Mouse (Mus musculus): Measurements from ENCODE around the gene Gdpd3. TPM values are rescaled to one million over a fixed set of nuclear protein-coding genes. Genes with fewer than 3 reads are reported as not detected.
"Not testable (repeated sequence)": the region's sequence is repeated elsewhere in the genome, so short reads cannot be mapped to it uniquely, and the experiment has no call there.

Gene Gdpd3
- polyA plus RNA-seq, 1 experiment from 2014 or later, result 1.8 TPM

GRCm38 (mm10) chr7:126770784-126771183 lies 4.7 kb downstream of the Gdpd3 start:
- Histone ChIP-seq H3K27me3 (ENCODE audit: control insufficient read depth, insufficient read depth, low read length) (no peaks in the 10 kb centered on the region), H3K4me3 (replicated peaks; ENCODE audit: low read length) (no peak overlapping the region), H3K9ac (no peak overlapping the region), H3K36me3 (replicated peaks; ENCODE audit: control insufficient read depth, insufficient read depth) (peaks cover 67% of the 10 kb centered on the region), H3K27ac (no peak overlapping the region), H3K4me1 (replicated peaks; ENCODE audit: control insufficient read depth, insufficient read depth, low read length) (peaks cover 3% of the 10 kb centered on the region; the same call in 1 of the 2 replicates), H3K4me2 (replicated peaks) (no peak overlapping the region), H3K9me3 (ENCODE audit: control insufficient read depth, low read length) (no peaks in the 10 kb centered on the region)
- DNase-seq (ENCODE audit: low spot score) (no peak), ATAC-seq (ENCODE audit: low FRiP score) (no peak)
- WGBS, result 84% methylated on average over 12 of the region's 12 CpGs

DNA sequence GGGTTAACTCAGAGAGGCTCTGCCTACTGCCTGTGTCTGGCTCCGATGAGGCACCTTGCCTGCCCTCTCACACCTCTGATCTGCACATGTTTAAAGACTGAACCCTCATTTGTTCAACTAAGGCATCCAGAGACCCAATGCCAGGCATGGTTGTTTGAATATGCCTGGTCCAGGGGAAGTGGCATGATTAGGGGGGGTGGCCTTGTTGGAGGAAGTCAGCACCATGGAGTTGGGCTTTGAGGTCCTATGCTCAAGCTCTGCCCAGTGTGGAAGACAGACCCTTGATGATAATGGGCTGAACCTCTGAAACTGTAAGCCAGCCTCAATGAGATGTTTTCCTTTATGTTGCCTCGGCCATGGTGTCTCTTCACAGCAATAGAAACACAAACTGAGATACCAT lies 7.2 kb downstream of the Gdpd3 start:
- H3K27ac ChIP-seq, result no peak overlapping the region
- no peaks in the 10 kb centered on the region for H3K9me3 ChIP-seq (ENCODE audit: control insufficient read depth, low read length)
- peaks cover 20% of the 10 kb centered on the region for H3K4me1 ChIP-seq (replicated peaks; ENCODE audit: control insufficient read depth, insufficient read depth, low read length)
- H3K36me3 ChIP-seq (replicated peaks; ENCODE audit: control insufficient read depth, insufficient read depth), result peaks cover 45% of the 10 kb centered on the region
- DNase-seq (ENCODE audit: low spot score) (no peak), ATAC-seq (ENCODE audit: low FRiP score) (no peak)
- no peaks in the 10 kb centered on the region for H3K27me3 ChIP-seq (ENCODE audit: control insufficient read depth, insufficient read depth, low read length)
- no peak overlapping the region for H3K9ac ChIP-seq
- H3K4me2 ChIP-seq (replicated peaks), result no peak overlapping the region
- WGBS, result 88% methylated on average over 2 of the region's 2 CpGs
- H3K4me3 ChIP-seq (replicated peaks; ENCODE audit: low read length), result no peak overlapping the region

- DNase-seq (ENCODE audit: low spot score) (no peak), ATAC-seq (ENCODE audit: low FRiP score) (no peak)
- Histone ChIP-seq H3K9me3 (ENCODE audit: control insufficient read depth, low read length) (no peaks in the 10 kb centered on the region), H3K4me3 (replicated peaks; ENCODE audit: low read length) (no peak overlapping the region), H3K27me3 (ENCODE audit: control insufficient read depth, insufficient read depth, low read length) (no peaks in the 10 kb centered on the region), H3K27ac (no peak overlapping the region), H3K36me3 (replicated peaks; ENCODE audit: control insufficient read depth, insufficient read depth) (peaks cover 43% of the 10 kb centered on the region), H3K4me1 (replicated peaks; ENCODE audit: control insufficient read depth, insufficient read depth, low read length) (peaks cover 21% of the 10 kb centered on the region), H3K9ac (no peak overlapping the region), H3K4me2 (replicated peaks) (no peak overlapping the region)
- 77% methylated on average over 2 of the region's 2 CpGs for WGBS
These were observed 8.3 kb downstream of the Gdpd3 start for GRCm38 (mm10) chr7:126774463-126774862.

GRCm38 (mm10) chr7:126775185-126775977 lies 9.2 kb downstream of the Gdpd3 start:
- peak overlapping the region; percentile 96; the same call in 1 of the 2 replicates for H3K9ac ChIP-seq
- peak overlapping the region; percentile 98; the same call in 1 of the 2 replicates for H3K4me2 ChIP-seq (replicated peaks)
- H3K27me3 ChIP-seq (ENCODE audit: control insufficient read depth, insufficient read depth, low read length), result no peaks in the 10 kb centered on the region
- peaks cover 21% of the 10 kb centered on the region for H3K4me1 ChIP-seq (replicated peaks; ENCODE audit: control insufficient read depth, insufficient read depth, low read length)
- H3K9me3 ChIP-seq (ENCODE audit: control insufficient read depth, low read length), result no peaks in the 10 kb centered on the region
- no peak for ATAC-seq (ENCODE audit: low FRiP score)
- WGBS, result 87% methylated on average over 10 of the region's 10 CpGs
- DNase-seq (ENCODE audit: low spot score), result no peak
- peak overlapping the region; percentile 93; the same call in 1 of the 2 replicates for H3K4me3 ChIP-seq (replicated peaks; ENCODE audit: low read length)
- H3K36me3 ChIP-seq (replicated peaks; ENCODE audit: control insufficient read depth, insufficient read depth), result peaks cover 33% of the 10 kb centered on the region
- H3K27ac ChIP-seq, result peak overlapping the region; percentile 93; the same call in 1 of the 2 replicates

GRCm38 (mm10) chr7:126775978-126776234 lies 9.8 kb downstream of the Gdpd3 start:
- Histone ChIP-seq H3K4me3 (replicated peaks; ENCODE audit: low read length) (peak overlapping the region; percentile 93), H3K9ac (peak overlapping the region; percentile 96), H3K27ac (peak overlapping the region; percentile 93), H3K27me3 (ENCODE audit: control insufficient read depth, insufficient read depth, low read length) (no peaks in the 10 kb centered on the region), H3K4me1 (replicated peaks; ENCODE audit: control insufficient read depth, insufficient read depth, low read length) (peaks cover 22% of the 10 kb centered on the region), H3K9me3 (ENCODE audit: control insufficient read depth, low read length) (no peaks in the 10 kb centered on the region), H3K4me2 (replicated peaks) (peak overlapping the region; percentile 98), H3K36me3 (replicated peaks; ENCODE audit: control insufficient read depth, insufficient read depth) (peaks cover 28% of the 10 kb centered on the region)
- ATAC-seq (ENCODE audit: low FRiP score) (no peak), DNase-seq (ENCODE audit: low spot score) (no peak)
- WGBS, result 65% methylated on average over 3 of the region's 3 CpGs

GRCm38 (mm10) chr7:126776598-126777057 lies 10.5 kb downstream of the Gdpd3 start, which contains the start of gene Ypel3:
TSS of gene Ypel3 (plus strand) at chr7:126776955.
- DNase-seq (ENCODE audit: low spot score) (peak; percentile 91), ATAC-seq (ENCODE audit: low FRiP score) (peak; percentile 91)
- under 1% methylated on average over 29 of the region's 37 CpGs for WGBS
- Histone ChIP-seq H3K27me3 (ENCODE audit: control insufficient read depth, insufficient read depth, low read length) (no peaks in the 10 kb centered on the region), H3K36me3 (replicated peaks; ENCODE audit: control insufficient read depth, insufficient read depth) (peaks cover 22% of the 10 kb centered on the region), H3K4me1 (replicated peaks; ENCODE audit: control insufficient read depth, insufficient read depth, low read length) (peaks cover 27% of the 10 kb centered on the region), H3K4me3 (replicated peaks; ENCODE audit: low read length) (peak within 1 kb of the TSS; percentile 93), H3K27ac (peak within 1 kb of the TSS; percentile 93), H3K9me3 (ENCODE audit: control insufficient read depth, low read length) (no peaks in the 10 kb centered on the region), H3K9ac (peak within 1 kb of the TSS; percentile 96), H3K4me2 (replicated peaks) (peak within 1 kb of the TSS; percentile 98)

DNA sequence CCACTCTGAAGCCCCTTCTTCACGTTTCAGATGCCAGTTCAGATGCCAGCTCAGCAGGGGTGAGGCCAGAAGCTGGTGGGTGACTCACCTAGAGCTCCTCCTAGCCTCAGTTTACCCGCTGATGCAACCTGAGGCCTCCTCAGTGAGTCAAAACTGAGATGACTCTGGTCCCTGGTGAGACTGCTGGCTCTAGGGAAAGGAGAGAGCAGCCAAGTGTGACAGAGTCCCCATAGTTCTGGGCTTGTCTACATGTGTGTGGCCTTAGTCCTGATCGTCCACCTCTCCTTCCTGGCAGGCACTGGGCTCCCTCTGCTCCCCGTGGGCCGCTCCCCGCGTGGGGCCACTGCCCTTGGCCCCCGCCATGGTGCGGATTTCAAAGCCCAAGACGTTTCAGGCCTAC lies 11.3 kb downstream of the Gdpd3 start:
- ATAC-seq (ENCODE audit: low FRiP score) (no peak), DNase-seq (ENCODE audit: low spot score) (no peak)
- H3K4me2 ChIP-seq (replicated peaks), result peak overlapping the region; percentile 98

GRCm38 (mm10) chr7:126778147-126778546 lies 12.0 kb downstream of the Gdpd3 start:
- no peak for ATAC-seq (ENCODE audit: low FRiP score)
- Histone ChIP-seq H3K9ac (peak overlapping the region; percentile 96; the same call in 1 of the 2 replicates), H3K9me3 (ENCODE audit: control insufficient read depth, low read length) (no peaks in the 10 kb centered on the region), H3K27ac (0 out of 2 replicates have a peak overlapping the region, but pooled peaks have one; percentile 5), H3K27me3 (ENCODE audit: control insufficient read depth, insufficient read depth, low read length) (no peaks in the 10 kb centered on the region), H3K4me1 (replicated peaks; ENCODE audit: control insufficient read depth, insufficient read depth, low read length) (peaks cover 27% of the 10 kb centered on the region), H3K4me3 (replicated peaks; ENCODE audit: low read length) (no peak overlapping the region), H3K4me2 (replicated peaks) (peak overlapping the region; percentile 98), H3K36me3 (replicated peaks; ENCODE audit: control insufficient read depth, insufficient read depth) (peaks cover 22% of the 10 kb centered on the region)
- 62% methylated on average over 3 of the region's 3 CpGs for WGBS
- DNase-seq (ENCODE audit: low spot score), result no peak

More for the DNA sequence above, 11.3 kb downstream of the Gdpd3 start:
- H3K9me3 ChIP-seq (ENCODE audit: control insufficient read depth, low read length), result no peaks in the 10 kb centered on the region
- WGBS, result 43% methylated on average over 10 of the region's 10 CpGs
- H3K36me3 ChIP-seq (replicated peaks; ENCODE audit: control insufficient read depth, insufficient read depth), result peaks cover 22% of the 10 kb centered on the region
- H3K9ac ChIP-seq, result peak overlapping the region; percentile 96
- H3K27me3 ChIP-seq (ENCODE audit: control insufficient read depth, insufficient read depth, low read length), result no peaks in the 10 kb centered on the region
- H3K4me1 ChIP-seq (replicated peaks; ENCODE audit: control insufficient read depth, insufficient read depth, low read length), result peaks cover 27% of the 10 kb centered on the region
- H3K4me3 ChIP-seq (replicated peaks; ENCODE audit: low read length), result peak overlapping the region; percentile 93
- peak overlapping the region; percentile 93 for H3K27ac ChIP-seq

DNA sequence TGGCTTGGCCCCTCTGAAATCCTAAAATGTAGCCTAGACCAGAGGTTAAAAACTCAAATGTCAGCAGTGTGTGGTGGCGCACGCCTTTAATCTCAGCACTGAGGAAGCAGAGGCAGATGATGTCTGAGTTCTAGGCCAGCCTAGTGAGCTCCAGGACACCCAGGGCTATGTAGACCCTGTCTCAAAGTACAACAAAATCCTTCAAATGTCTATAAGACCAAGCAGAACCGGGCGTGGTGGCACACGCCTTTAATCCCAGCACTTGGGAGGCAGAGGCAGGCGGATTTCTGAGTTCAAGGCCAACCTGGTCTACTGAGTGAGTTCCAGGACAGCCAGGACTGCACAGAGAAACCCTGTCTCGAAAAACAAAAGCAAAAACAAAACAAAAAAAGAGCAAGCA lies 13.0 kb downstream of the Gdpd3 start:
- H3K4me3 ChIP-seq (replicated peaks; ENCODE audit: low read length); ATAC-seq (ENCODE audit: low FRiP score); H3K9me3 ChIP-seq (ENCODE audit: control insufficient read depth, low read length); H3K27me3 ChIP-seq (ENCODE audit: control insufficient read depth, insufficient read depth, low read length); H3K9ac ChIP-seq; DNase-seq (ENCODE audit: low spot score): not testable (repeated sequence)
- peaks cover 27% of the 10 kb centered on the region for H3K4me1 ChIP-seq (replicated peaks; ENCODE audit: control insufficient read depth, insufficient read depth, low read length)
- peak overlapping the region; percentile 76; the same call in 1 of the 2 replicates for H3K27ac ChIP-seq
- H3K36me3 ChIP-seq (replicated peaks; ENCODE audit: control insufficient read depth, insufficient read depth), result peaks cover 22% of the 10 kb centered on the region
- 90% methylated on average over 7 of the region's 7 CpGs for WGBS
- H3K4me2 ChIP-seq (replicated peaks), result peak overlapping the region; percentile 99; the same call in 1 of the 2 replicates

All from hindbrain, embryonic 14.5 days (tissue).